Mouse (Mus musculus): ENCODE measurements around the gene Olfr239. TPM values are rescaled to one million over a fixed set of nuclear protein-coding genes. Genes with fewer than 3 reads are reported as not detected.

Olfr239 gene
- total RNA-seq (2023) = not detected

GRCm38 (mm10) chr17:33191002-33191401 lies at the start of gene Olfr239:
Olfr239 (plus strand) TSS chr17:33191302.

GRCm38 (mm10) chr17:33168147-33168546 lies 23.0 kb upstream of the Olfr239 start, which contains the start of gene Olfr55:
Olfr55 (plus strand) TSS chr17:33168447.

GRCm38 (mm10) chr17:33221590-33221989 lies 30.5 kb downstream of the Olfr239 start, which contains the start of gene Olfr1564:
Olfr1564 (minus strand) TSS chr17:33221690.

Other genes with a start within 250 kb of the Olfr239 start
- gene Cyp4f13, start 243.9 kb upstream of the Olfr239 start, total RNA-seq (2023) = 77.7 TPM
- gene Zfp472, start 225.5 kb upstream of the Olfr239 start, total RNA-seq (2023) = 28.7 TPM
- 14.1 TPM for gene Zfp952, start 198.2 kb upstream of the Olfr239 start, total RNA-seq (2023)
- gene Zfp763, start 157.9 kb upstream of the Olfr239 start, total RNA-seq (2023) = 2.7 TPM
- not detected for gene 4921501E09Rik, start 123.2 kb upstream of the Olfr239 start, total RNA-seq (2023)
- gene Zfp563, start 102.0 kb upstream of the Olfr239 start, total RNA-seq (2023) = 8.2 TPM
- not detected for gene Morc2b, start 51.6 kb upstream of the Olfr239 start, total RNA-seq (2023)
- not detected for gene Olfr55, start 22.9 kb upstream of the Olfr239 start, total RNA-seq (2023)
- gene Olfr1564, start 30.4 kb downstream of the Olfr239 start, total RNA-seq (2023) = not detected
- gene Zfp955a, start 63.8 kb downstream of the Olfr239 start, total RNA-seq (2023) = 7.1 TPM
- 0.12 TPM for gene Olfr63, start 73.4 kb downstream of the Olfr239 start, total RNA-seq (2023)
- 9.8 TPM for gene Zfp955b, start 98.2 kb downstream of the Olfr239 start, total RNA-seq (2023)
- gene Zfp81, start 167.6 kb downstream of the Olfr239 start, total RNA-seq (2023) = 20.0 TPM
- gene Zfp101, start 203.3 kb downstream of the Olfr239 start, total RNA-seq (2023) = 10.9 TPM
- not detected for gene Actl9, start 241.6 kb downstream of the Olfr239 start, total RNA-seq (2023)